Mouse (Mus musculus): ENCODE measurements around the gene Erc1.

GRCm38 (mm10) chr6:119822216-119822615 is 25.8 kb downstream of the Erc1 start:
- TF ChIP-seq CTCF (IDR thresholded peaks at IDR 0.05; ENCODE audit: borderline replicate concordance, insufficient read depth, low read length) (no peak), POLR2A (IDR thresholded peaks at IDR 0.05; ENCODE audit: low read depth, low read length) (no peak)

Measured in embryonic fibroblast, embryonic 13.5 days (primary cell).